Mouse (Mus musculus) E14TG2a.4 (cell line): ENCODE data around the gene Tln2.

ENCODE experiments used
- H3K27me3 ChIP-seq: 2 replicates; pipeline ENCODE4 v1.6.1; 2014; ENCODE audit warnings: low read length, control low read depth; ENCODE audit not compliant: insufficient read depth
- H3K36me3 ChIP-seq: 2 replicates; pipeline ENCODE4 v1.6.1; 2014; ENCODE audit warnings: low read length, control low read depth; ENCODE audit not compliant: insufficient read depth
- H3K4me1 ChIP-seq: replicated peaks from 2 replicates; pipeline ENCODE4 v1.6.1; 2014; ENCODE audit warnings: low read depth, low read length, control low read depth
- H3K4me3 ChIP-seq: replicated peaks from 2 replicates; pipeline ENCODE4 v1.5.1; 2014; ENCODE audit warnings: mild to moderate bottlenecking, low read length
- H3K9me3 ChIP-seq: 2 replicates; pipeline ENCODE4 v1.6.1; 2014; ENCODE audit warnings: low read length, control low read depth
- CTCF ChIP-seq: conservative IDR thresholded peaks from 2 replicates; pipeline ENCODE4 v1.5.1; 2014; ENCODE audit warnings: low read length
- NANOG ChIP-seq: IDR thresholded peaks from 2 replicates; pipeline ENCODE4 v1.6.1; 2014; ENCODE audit warnings: borderline replicate concordance, low read length, mixed read lengths
- POU5F1 ChIP-seq: IDR thresholded peaks from 2 replicates; pipeline ENCODE4 v1.6.1; 2014; ENCODE audit warnings: low read length, borderline replicate concordance

Gene Tln2

GRCm38 (mm10) chr9:67276446-67276845 is 283.1 kb downstream of the Tln2 start:
- Histone ChIP-seq H3K27me3 (no peaks in the 10 kb centered on the region), H3K36me3 (peaks cover 23% of the 10 kb centered on the region)
- TF ChIP-seq POU5F1 (no peak), NANOG (no peak), CTCF (no peak)

GRCm38 (mm10) chr9:67274296-67274695 is 285.2 kb downstream of the Tln2 start:
- no peak for TF ChIP-seq NANOG
- TF ChIP-seq CTCF = no peak
- no peak for TF ChIP-seq POU5F1
- no peaks in the 10 kb centered on the region for H3K4me1 ChIP-seq
- no peaks in the 10 kb centered on the region for H3K9me3 ChIP-seq
- H3K4me3 ChIP-seq = no peak overlapping the region
- H3K36me3 ChIP-seq = peaks cover 23% of the 10 kb centered on the region
- H3K27me3 ChIP-seq = no peaks in the 10 kb centered on the region

More at GRCm38 (mm10) chr9:67276446-67276845, 283.1 kb downstream of the Tln2 start:
- H3K9me3 ChIP-seq = no peaks in the 10 kb centered on the region
- H3K4me1 ChIP-seq = no peaks in the 10 kb centered on the region
- H3K4me3 ChIP-seq = no peak overlapping the region

- H3K4me3 ChIP-seq = no peak overlapping the region
- H3K27me3 ChIP-seq = no peaks in the 10 kb centered on the region
- TF ChIP-seq NANOG (no peak), CTCF (0 out of 2 replicates have a peak, but pooled peaks have one; percentile 17)
- H3K4me1 ChIP-seq = no peaks in the 10 kb centered on the region
- no peaks in the 10 kb centered on the region for H3K9me3 ChIP-seq
- H3K36me3 ChIP-seq = peaks cover 23% of the 10 kb centered on the region
Observed at GRCm38 (mm10) chr9:67273362-67273761, 286.1 kb downstream of the Tln2 start.

GRCm38 (mm10) chr9:67270734-67271133 is 288.8 kb downstream of the Tln2 start:
- no peaks in the 10 kb centered on the region for H3K9me3 ChIP-seq
- TF ChIP-seq CTCF (no peak), POU5F1 (no peak), NANOG (no peak)
- no peak overlapping the region for H3K4me3 ChIP-seq
- H3K27me3 ChIP-seq = no peaks in the 10 kb centered on the region
- peaks cover 21% of the 10 kb centered on the region for H3K36me3 ChIP-seq
- H3K4me1 ChIP-seq = no peaks in the 10 kb centered on the region

- Histone ChIP-seq H3K9me3 (no peaks in the 10 kb centered on the region), H3K27me3 (no peaks in the 10 kb centered on the region), H3K4me3 (no peak overlapping the region), H3K4me1 (no peaks in the 10 kb centered on the region), H3K36me3 (peaks cover 19% of the 10 kb centered on the region)
- TF ChIP-seq NANOG (no peak), POU5F1 (no peak), CTCF (no peak)
Observed at GRCm38 (mm10) chr9:67270061-67270595, 289.4 kb downstream of the Tln2 start.

- Histone ChIP-seq H3K27me3 (no peaks in the 10 kb centered on the region), H3K36me3 (peaks cover 19% of the 10 kb centered on the region), H3K4me1 (peaks cover 4% of the 10 kb centered on the region; the same call in 1 of the 2 replicates), H3K4me3 (no peak overlapping the region), H3K9me3 (no peaks in the 10 kb centered on the region)
- TF ChIP-seq NANOG = no peak
- no peak for TF ChIP-seq CTCF
- no peak for TF ChIP-seq POU5F1
Observed at GRCm38 (mm10) chr9:67267276-67267990, 292.1 kb downstream of the Tln2 start.

GRCm38 (mm10) chr9:67265513-67265912 is 294.0 kb downstream of the Tln2 start:
- H3K27me3 ChIP-seq = no peaks in the 10 kb centered on the region
- peaks cover 12% of the 10 kb centered on the region for H3K36me3 ChIP-seq

GRCm38 (mm10) chr9:67264896-67265295 is 294.6 kb downstream of the Tln2 start:
- H3K4me3 ChIP-seq = no peak overlapping the region
- H3K27me3 ChIP-seq = no peaks in the 10 kb centered on the region
- H3K36me3 ChIP-seq = peaks cover 12% of the 10 kb centered on the region
- H3K4me1 ChIP-seq = peaks cover 29% of the 10 kb centered on the region
- TF ChIP-seq NANOG (no peak), POU5F1 (no peak), CTCF (no peak)
- no peaks in the 10 kb centered on the region for H3K9me3 ChIP-seq

More at GRCm38 (mm10) chr9:67265513-67265912, 294.0 kb downstream of the Tln2 start:
- no peak for TF ChIP-seq POU5F1
- TF ChIP-seq NANOG = no peak
- TF ChIP-seq CTCF = no peak
- Histone ChIP-seq H3K4me1 (peaks cover 23% of the 10 kb centered on the region), H3K4me3 (no peak overlapping the region), H3K9me3 (no peaks in the 10 kb centered on the region)
